Mouse (Mus musculus) fibroblast of lung, adult 2 months (primary cell): ENCODE results near the gene Glmn.
A peak's percentile ranks its signal among the peaks of the same experiment; 100 is the strongest.

Source experiments
- DNase-seq: peaks from one replicate; pipeline ENCODE4 v3.0.0-alpha.2; 2011; ENCODE audit warnings: low read depth

Glmn gene

DNA sequence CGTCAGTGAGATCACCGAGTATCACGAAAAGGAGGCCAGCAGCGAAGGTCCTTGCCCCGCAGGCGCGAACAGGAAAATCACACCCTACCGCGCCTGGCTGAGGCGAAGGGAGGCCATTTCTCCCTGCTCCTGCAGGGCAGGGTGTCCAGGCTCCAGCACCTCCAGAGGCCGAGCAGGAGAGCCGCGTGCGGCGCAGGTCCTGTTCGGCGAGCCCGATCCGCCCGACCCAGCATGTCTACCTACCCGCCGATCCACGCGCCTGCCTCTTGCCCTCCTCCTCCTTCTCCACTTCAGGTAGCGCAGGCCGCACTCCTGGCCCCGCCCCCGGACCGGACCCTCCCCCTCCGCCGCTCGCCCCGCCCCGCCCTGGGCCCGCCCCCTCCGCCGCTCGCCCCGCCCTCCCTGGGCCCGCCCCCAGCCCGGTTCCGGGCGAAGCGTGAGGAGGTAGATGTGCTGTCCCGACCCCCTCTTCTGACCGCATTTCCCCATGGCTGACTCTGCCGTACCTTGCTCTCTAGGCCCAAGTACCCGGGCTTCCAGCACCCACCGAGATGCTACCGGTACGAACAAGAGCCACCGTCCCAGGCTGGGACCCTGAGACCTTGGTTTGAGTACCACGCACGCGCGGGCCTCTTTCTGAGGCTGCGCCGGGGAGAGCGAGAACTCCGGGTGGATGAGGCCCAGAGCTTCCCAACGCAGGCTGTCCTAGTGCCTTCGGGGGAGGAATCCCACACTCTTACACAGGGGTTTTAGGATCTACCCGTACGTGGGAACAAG is at the start of gene Glmn, which contains the start of gene Rpap2:
Glmn (minus strand) TSS at position 588 of the 777 bp plus-strand sequence.
Rpap2 (plus strand) TSS at position 73 of the 777 bp plus-strand sequence.
- peak; percentile 48 for DNase-seq

DNA sequence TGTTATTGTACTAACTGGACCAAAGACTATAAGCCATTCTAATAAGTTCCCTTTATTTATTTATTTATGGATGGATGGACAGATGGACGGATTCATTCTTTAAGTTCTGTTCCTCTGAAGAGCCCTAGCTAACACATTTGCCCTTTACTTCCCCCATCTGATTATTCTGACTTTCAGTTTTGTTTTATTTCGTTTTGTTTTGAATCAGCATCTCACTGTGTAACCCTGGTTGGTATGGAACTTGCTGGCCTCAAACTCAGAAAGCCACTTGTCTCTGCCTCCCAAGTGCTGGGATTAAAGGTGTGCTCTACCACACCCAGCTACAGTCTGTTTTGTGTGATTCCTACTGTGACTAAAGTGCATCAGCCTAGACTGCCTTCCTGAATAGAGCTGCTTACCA is 48.2 kb upstream of the Glmn start:
- no peak for DNase-seq

DNA sequence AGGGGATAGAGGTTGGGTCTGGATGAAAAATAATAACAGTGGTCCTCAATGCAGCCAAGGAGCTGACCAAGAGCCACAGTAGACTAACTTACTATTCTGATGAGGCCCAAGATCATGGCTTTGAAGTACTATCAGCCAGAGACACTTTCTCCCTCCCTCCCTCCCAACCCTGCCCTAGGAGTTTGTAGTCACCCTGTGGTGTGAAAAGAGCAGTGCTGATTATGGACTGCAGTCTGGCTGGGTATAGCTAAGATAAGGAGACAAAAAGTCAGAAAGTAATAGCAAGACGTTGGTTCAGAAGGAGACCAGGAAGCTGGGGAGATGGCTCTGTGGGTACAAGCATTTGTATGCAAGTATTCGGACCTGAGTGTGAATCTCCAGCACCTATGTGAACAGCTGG is 46.9 kb upstream of the Glmn start:
- no peak for DNase-seq

DNA sequence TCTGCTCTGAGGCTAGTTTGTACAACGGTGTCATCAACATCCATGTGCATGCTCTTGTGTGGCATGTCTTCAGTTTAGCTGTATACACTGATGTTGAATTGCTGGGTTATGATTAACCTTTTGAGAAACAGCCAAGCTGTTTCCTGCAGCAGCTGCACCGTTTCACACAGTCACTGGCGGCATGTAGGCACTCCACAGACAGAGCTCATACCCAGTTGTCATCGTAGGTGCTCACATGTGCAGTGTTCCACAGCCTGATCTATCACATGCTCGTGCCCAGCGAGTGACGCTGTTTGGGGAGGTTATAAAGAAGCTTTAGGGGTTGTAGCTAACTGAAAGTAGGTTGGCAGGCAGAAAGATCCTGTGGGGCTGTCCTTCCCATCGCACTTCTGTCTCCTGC is 40.7 kb upstream of the Glmn start:
- DNase-seq, result no peak

DNA sequence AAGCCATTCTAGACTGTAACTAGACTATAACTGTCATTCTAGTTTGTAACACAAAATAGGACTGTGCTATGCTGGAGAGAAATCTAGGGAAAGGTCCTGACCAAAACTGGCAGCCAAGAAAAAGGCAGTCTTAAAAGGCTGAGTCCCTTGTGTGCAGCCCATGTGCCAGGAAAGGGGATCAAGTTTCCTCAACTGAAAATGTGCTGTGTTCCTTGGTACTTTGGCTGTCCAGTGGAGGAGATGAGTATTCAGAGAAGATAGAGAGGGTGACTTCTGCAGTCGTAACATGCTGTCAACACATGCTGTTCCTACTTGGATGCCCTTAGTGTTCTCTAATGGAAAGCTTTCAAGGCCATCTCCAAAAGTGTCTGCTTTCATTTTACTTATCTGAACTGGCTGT is 39.4 kb upstream of the Glmn start:
- DNase-seq, result no peak

DNA sequence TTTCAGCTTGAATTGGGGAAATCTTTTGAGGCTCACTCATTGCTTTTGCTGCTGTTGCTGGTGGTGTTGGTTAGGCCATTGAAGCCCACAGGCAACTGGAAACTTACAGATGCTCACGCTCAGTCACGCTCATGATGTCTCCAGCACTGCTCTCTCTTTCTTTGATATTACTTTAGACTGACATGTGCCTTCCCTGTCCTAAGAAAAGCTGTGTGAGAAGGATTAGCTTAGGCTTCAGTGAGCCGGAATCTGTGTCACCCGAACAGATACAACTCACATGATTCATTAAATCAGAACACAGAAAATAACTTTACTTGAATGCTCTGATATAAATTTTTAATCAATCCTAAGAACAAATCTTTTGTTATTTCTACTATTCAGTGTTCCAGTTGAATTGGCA is 36.0 kb upstream of the Glmn start:
- DNase-seq, result no peak

DNA sequence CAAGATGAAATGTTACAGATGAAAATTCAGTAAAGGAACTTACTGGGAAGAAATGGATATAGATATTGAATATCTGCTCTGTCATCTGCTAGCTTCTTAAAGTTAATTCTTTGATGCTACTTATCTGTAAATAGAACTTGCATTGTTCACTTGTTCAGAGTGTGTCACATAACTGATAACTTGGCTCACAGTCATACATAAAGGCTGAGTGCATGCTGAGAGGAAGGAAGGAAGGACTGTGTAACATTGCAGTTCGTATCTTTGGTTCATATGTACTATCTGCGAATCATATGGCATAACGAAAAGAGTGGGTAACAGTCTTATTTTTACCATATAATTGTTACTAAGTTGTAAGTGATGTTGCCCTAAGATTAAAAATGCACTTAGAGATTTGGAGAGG is 23.6 kb upstream of the Glmn start:
- DNase-seq, result no peak

DNA sequence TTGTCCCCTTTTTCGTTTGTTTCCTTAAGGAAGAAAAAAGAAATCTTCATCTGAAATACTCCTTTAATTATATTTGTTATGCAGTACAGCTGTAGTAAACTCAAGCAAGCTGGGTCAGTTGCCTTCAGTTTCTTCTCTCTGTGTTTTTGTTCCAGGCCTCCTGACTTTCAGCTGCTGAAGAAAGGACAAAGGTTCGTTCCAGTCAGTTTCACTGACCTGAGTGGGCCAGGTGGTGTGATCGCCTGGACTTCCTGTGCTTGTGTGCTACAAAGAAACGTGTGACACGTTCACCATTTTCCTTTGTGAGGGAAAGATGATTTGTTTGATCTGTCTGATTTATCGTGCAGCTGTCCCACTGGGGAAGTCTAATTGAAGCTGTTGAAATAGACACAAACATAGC is 20.3 kb upstream of the Glmn start:
- DNase-seq, result no peak

DNA sequence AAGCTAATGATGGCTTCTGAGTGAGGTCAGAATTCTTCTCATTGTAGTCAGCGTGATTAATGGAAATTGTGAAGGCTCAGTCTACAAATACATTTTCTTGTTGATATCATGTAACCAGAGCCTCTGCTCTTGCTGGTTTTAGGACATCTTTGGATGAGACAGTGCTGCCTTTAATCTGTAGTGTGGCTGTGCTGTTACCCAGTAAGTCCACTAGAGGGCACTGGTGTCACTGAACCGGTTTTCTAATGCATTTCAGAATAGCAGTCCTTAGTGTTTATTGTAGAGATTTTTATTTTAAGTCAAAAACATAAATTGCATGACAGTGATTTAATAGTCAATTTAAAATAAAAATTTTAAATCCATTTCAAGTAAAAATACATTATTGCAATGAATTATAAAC is 13.5 kb upstream of the Glmn start:
- peak; percentile 26 for DNase-seq

DNA sequence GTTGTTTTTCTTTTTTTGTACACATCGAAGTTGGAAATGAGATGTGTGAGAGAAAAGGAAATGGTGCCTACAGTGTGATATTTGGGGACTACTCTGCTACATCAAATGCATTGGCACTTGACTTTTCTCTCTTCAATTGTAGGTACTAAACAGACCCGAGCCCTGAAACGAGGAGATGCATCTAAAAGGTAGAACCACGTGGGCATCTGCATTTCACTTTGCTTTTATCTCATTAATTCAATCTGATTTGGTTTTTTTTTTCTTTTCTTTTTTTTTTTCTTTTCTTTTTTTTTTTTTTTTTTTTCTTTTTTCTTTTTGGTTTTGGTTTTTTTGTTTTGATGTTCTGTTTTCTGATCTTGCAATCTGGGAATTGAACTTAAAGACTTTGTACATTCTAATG is 692 bp upstream of the Glmn start:
- DNase-seq, result no peak

DNA sequence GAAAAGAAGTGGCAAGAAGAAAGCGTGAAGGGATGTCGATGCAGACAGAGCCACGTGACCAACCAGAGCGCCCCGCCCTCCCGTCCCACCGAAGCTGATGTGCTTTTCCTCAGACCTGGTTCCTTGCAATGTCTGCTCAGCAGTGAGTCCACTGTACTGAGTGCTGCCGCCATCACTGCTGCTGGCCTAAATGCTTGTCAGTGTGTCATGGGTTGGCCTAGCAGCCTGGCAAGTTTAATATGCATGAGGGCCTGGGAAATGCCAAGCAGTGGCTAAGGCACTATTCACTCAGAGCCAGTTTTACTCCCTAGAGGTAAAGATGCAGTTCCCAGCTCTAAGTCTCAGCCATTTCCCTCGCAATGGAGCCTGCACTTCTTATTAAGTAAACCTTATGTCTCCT is 28.5 kb downstream of the Glmn start:
- no peak for DNase-seq

DNA sequence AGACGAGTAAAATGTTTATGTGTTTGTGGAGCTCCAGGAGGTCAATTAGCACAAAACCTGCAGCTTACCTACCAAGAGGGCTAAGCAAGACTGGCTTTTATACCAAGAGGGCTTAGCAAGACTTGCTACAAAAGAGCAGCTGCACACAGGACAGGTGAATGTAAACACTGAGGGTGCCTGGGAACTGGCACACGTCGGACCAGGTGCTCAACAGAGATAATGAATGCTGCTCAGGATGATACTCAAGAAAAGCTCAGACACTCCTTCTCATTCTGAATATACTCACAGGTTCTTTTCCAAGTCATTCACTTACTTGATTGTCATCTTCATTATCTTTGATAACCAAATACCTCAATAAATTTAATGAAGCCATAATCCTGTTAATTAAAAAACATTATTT is 40.7 kb downstream of the Glmn start:
- DNase-seq, result no peak

DNA sequence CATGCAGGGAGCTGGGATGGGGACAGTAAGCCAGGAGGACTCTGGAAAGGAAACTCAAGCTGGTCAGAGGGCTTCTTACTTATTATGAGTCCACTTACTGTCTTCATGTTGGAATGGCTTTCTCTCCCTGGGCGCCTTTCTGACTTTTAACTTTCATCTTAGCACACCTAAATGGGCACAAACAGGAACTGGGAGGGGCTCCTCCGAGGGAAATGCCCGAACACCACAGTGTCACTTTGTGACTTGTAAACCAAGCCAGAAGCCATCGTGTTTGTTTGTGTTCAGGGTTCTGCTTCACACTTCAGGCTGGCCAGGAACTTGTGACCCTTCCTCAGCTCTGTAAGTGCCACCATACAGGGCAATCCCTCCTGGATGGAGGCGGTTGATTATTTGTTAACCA is 43.4 kb downstream of the Glmn start:
- DNase-seq, result no peak

DNA sequence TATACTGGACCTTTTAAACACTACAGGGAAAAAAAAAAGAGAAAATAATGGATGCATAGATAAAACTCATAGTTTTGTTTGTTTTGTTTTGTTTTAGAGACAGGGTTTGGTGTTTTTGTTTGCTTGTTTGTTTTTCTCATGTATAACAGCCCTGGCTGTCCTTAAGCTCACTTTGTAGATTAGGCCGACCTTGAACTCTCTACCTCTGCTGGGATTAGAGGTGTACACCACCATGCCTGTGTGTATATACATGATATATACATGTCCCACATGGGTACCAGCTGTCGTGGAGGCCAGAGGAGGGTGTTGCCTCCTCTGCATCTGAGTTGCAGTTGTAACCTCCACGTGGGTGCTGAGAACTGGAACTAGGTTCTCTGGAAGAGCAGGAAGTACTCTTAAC is 49.2 kb downstream of the Glmn start:
- DNase-seq, result no peak

DNA sequence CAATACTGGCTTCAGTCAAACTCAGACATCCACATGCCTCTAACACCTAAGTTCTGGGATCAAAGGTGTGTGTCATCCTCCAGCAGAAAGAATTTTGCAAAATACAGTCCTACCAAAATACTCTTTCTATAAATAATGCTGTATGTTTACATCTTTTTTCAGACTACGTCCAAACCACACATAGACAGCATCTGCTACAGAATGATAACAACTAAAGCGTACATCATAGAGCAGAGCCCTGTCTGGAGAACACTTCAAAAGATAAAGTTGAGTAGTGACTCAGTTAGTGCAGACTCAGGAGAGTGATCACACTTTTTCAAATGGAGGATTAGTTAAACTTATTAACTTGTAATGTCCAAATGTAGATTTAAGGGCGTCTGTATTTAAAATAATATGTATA is 49.7 kb downstream of the Glmn start:
- DNase-seq, result no peak

DNA sequence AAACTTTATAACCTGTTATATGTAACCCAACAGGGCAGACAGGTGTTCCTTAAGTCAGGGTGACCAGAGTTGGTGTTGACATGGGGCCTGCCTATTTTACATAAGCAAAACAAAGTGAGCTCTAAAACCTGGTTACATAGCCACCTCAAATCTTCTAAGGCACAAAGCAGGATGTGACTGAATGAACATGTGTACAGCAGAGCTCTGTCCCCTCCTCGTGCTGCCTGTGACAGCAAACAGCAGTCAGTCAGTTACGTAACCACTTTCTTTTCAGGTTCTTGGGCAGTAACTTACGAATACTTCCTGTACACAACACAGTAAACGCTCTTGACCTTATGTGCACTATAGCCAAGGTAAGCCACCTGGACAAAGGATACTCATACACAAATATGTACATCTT is 51.8 kb downstream of the Glmn start:
- DNase-seq, result no peak

DNA sequence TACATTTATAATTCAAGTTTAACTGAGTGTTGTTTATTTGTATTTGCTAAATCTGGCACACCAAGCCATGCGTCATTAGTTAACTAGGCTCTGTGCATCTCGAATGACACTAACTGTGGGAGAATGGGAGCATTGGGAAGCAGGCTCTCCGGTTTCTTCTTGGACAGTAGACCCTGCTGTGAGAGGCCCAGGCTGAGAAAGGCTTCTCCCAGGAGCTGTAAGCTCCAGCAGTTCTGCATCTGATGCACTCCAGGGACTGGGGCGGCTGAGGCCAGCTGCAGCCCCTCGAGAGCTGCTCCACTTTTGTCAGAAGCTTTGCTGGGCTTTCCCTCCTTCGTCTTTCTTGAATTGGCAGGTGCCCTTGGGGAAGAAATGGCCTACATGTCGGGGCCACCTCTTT is 56.0 kb downstream of the Glmn start:
- DNase-seq, result no peak

DNA sequence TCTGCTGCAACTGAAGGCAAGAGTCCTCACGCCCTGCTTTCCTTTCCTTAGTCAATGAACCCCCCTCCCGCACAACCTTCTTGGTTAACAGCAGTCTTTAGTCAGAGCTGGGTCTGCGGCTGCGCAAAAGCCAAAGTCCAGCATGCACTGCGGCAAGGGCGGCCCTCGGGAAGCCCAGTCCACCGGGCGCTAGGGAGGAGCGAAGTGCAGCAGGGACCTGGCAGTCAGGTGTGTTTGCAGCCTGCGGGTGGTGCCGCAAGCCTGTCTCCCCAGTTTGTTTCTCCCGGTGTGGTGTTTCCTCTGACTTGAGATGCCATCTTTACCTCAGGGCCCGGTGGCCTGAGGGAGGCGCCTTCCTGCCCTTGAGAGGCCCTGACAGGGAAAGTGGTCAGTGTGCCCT is 63.1 kb downstream of the Glmn start, which contains the start of gene 1700028K03Rik:
1700028K03Rik (plus strand) TSS at position 129 of the 400 bp plus-strand sequence.
- DNase-seq, result no peak

DNA sequence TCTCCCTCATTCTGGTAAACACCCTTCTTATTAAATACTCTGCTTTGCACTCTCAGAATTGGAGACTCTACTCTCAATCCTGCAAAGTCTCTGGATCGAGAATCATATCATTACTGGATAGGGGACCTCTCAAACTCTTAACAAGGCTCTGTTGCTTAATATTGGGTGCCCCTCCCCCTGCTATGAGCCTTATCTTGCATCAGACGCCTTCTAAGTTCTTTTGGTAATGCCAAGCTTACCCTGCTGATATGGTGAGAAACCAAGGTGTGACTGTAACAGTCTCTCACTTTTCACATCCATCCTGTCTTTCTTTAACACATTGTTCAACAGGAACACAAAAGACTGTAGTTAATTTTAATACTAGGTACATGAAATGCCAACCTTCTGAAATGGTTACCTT is 64.1 kb downstream of the Glmn start:
- DNase-seq, result no peak

DNA sequence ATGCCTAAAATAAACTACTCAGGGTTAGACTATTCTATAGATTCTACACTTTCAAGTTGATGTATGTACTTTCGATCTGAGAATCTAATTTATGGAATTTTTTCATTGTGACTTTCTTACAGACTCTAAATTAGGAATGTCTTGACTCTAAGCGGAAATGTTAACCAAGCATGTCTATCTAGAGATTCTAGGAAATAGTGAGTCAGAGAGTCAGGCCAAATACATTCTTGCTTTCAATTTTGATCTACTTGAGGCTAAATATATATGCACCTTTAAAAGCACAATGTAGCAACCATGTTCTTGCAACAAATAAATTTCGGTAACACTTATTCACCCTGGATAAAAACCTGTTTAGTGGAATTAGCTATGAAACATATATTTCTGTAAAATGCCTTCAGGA is 68.8 kb downstream of the Glmn start:
- DNase-seq, result no peak

DNA sequence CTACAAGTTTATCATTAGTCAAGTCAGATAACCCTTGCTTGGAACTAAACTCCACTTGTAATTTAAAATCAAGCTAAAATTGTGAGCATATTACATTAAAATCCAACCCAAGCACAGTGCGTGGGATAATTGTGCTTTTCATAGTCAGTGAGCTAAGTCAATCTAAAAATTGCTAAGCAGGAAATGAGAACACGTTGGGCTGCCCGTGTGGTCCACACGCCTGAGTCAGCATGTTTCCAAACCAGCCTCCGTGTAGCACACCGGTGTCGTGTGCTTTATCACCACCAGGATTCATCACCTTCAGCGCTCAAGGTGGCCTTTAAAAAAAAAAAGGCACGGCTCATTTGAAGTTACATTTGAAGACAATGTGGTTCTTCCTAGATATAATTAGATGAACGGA is 73.4 kb downstream of the Glmn start:
- DNase-seq, result no peak

DNA sequence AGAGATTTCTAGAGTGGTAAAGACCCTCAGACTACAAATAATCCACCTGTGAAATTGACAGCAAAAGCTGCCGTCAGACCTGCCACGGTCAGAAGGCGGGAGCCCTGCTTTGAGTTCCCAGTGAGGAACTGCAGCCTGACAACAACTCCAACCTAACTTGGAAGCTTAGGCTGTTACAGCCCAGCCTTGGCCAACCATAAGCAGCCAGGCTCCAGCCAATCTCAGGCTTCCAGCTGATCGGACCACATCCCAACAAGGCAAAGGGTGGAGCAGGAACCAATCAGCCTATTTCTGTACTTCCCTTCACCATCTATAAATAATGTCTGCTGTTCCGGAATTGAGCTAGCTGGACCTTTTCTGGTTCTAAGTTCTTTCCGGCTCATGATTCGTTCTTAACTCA is 75.8 kb downstream of the Glmn start:
- DNase-seq, result no peak

DNA sequence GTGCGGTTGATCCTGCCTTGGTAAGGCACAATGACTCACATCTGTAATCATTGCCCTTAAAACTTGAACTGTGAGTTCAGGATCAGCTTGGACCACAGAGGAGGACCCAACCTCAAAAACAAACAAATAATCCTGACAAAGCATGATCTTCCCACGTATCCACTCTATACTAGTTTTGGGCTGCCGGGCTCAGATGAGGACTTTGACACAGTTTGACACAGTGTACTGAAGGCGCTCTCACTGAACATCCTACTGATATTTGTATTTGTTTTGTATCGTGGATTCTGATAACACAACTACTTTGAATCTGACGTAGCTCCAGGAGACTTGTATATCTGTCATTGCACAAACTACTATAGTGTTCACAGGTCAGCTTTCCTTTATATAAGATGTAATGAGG is 76.3 kb downstream of the Glmn start:
- no peak for DNase-seq

DNA sequence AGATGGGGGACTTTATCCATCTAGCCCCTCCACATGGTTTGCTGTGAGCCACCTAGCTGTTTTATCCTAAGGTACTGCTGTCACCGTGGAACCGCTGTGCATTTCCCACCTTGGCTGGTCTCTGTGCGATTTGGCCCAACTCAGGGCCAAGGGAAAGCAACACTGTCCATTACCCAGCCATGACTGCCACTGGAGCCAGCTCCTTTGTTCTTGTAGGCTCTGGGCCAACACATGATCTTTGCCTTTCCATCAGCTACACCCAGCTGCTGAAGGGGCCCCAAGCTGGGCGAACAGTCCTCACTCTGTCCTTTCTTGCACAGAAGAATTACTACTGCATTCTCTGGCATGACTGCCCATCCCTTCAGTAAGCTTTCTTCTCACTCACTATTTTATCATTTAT is 79.1 kb downstream of the Glmn start:
- DNase-seq, result no peak
